Mouse (Mus musculus): ENCODE data around the gene Ptprr.

DNA sequence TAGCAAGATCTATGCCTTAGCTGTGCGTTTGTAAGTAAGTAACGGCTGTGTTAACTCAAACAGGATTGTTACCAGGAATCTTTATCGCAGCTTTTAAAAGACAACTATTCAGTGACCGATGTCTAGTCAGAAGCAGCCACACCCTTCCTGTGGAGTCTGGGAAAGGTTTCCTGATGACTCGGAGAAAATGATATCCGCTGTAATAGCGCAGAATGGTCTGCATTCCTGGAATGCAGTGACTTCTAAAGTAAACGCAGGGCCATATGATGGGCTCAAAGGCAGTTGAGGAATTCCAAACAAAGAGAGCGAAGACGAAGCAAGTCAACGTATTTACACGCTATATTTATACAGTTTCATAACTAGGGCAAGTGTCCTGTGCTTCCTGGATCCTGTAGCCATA is 279.8 kb downstream of the Ptprr start:
- TF ChIP-seq CTCF (conservative IDR thresholded peaks at IDR 0.05; ENCODE audit: low read length) (no peak), NANOG (IDR thresholded peaks at IDR 0.05; ENCODE audit: borderline replicate concordance, low read length) (no peak), POU5F1 (IDR thresholded peaks at IDR 0.05; ENCODE audit: borderline replicate concordance, low read length) (no peak)

All from E14TG2a.4 (cell line).